Mouse (Mus musculus) CH12.LX (cell line): ENCODE measurements around the gene Evpl.

ENCODE experiments used
- CTCF ChIP-seq, 2 experiments: IDR thresholded peaks in 1 of 2; conservative IDR thresholded peaks in 1 of 2; 2 replicates each; pipeline ENCODE4 v1.5.1; 2011 to 2012; ENCODE audit warnings: low read depth in 2 of 2, low read length in 2 of 2, improper control_type of control experiment in 1 of 2, inconsistent platforms in 1 of 2, mild to moderate bottlenecking in 1 of 2, moderate library complexity in 1 of 2
- POLR2A ChIP-seq: IDR thresholded peaks from 2 replicates; pipeline ENCODE4 v1.6.1; 2011; ENCODE audit warnings: low read depth, mild to moderate bottlenecking, improper control_type of control experiment, low read length
- SIN3A ChIP-seq: IDR thresholded peaks from 2 replicates; pipeline ENCODE4 v1.6.1; 2012; ENCODE audit warnings: low read length, improper control_type of control experiment, inconsistent platforms

DNA sequence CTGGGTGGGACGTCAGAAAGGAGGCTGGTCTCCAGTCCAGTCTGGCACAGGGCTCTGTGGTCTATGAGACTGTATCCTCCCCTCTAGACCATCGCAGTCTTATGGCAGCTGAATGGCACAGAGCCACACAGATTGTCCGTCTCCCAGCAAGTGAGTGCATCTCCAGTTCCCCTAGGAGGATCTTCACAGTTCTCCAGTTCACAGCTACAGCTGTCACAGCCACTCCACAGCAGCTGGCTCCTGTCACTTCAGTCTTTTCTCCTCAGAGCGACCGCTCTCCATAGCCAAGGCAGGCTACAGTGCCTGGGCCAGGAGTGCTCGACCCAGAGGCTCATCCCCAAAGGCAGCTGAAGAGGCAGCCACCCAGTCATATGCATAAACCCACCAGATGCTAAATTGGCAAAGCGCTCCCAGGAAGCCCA lies 47.9 kb upstream of the Evpl start:
- TF ChIP-seq POLR2A (no peak), CTCF (conservative IDR thresholded peaks at IDR 0.05 in 1 of 2, IDR thresholded peaks at IDR 0.05 in 1 of 2; ENCODE audit: low read depth in 2 of 2, low read length in 2 of 2) (no peak), SIN3A (no peak)
